Mouse (Mus musculus): ENCODE results near the gene Lars2. TPM values are rescaled to one million over a fixed set of nuclear protein-coding genes. Genes with fewer than 3 reads are reported as not detected.

Lars2 gene
- total RNA-seq, 2 experiments from 2014 or later: 16.2 to 2,599 TPM

DNA sequence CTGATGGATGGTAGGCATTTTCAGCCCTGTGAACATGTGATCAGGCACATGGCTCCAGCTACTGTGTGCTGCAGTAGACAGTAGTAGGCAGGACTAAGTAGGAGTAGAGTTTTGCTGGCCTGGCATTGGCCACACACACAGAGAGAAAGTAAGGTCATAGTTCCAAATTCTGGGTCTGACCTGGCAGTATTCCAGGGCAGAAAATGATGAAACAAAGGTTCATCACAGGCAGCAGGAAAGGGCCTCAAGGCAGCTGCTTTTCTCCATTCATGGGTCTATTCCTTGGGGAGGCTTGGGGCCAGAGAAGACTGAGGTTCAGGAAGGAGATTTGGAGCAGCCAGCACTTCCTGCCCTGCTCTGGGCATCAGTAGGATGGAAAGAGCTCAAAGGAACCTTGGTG lies 106.7 kb downstream of the Lars2 start:
- no peak for ATAC-seq (ENCODE audit: poor library complexity, severe bottlenecking)

DNA sequence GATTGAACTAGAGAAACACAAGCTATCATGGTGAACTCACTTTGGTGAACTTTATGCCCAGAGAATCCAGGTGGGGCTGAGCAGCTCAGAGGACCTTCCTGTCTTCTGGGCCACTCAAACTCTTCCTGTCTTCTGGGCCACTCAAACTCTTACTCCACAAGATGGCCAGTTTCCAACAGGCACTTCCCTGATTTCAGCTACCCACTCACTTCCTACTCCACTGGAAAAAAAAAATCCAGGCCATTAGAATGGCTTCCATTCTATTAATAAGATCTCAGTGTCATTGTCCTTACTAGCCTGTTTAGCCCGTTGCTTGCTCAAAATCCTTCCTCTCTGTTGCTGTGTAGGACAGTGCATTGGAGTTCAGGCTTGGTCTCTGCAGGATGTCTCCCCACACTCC lies 108.8 kb downstream of the Lars2 start:
- no peak for ATAC-seq (ENCODE audit: poor library complexity, severe bottlenecking)

- peak; percentile 34 for ATAC-seq (ENCODE audit: poor library complexity, severe bottlenecking)
Observed at GRCm38 (mm10) chr9:123478031-123478585, 111.4 kb downstream of the Lars2 start.

DNA sequence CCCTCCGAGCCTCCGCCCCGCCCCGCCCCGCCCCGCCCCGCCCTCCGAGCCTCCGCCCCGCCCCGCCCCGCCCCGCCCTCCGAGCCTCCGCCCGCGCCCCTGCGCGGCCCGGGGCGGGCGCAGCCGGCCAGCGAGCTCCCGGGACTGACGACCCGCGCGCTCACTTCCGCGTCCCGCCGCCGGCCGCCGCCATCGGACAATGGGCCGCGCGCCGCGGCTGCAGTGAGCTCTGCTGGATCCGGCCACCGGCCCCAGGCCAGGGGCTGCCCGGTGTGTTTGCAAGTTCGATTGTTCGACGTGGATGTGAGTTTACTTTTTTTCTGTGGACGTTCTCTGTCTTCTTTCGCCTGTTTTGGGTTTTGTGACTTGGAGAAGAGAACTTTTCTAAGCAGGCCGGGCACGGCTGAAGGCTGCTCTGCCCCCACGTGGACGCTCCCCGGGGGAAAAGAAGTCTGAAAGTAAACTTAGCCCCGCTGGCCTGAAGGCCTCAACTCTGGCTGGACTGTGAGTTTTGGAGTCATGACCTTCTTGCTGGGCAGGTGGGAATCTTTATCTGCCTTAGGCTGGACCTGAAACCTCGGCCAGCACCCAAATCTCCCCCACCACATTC lies 112.0 kb downstream of the Lars2 start, which contains the start of gene Limd1:
Limd1 (plus strand) TSS at position 121 of the 610 bp plus-strand sequence.
- peak; percentile 57 for ATAC-seq (ENCODE audit: poor library complexity, severe bottlenecking)

- ATAC-seq (ENCODE audit: poor library complexity, severe bottlenecking): 0 out of 2 replicates have a peak, but pooled peaks have one; percentile 1
Observed at GRCm38 (mm10) chr9:123479196-123479669, 112.5 kb downstream of the Lars2 start.

GRCm38 (mm10) chr9:123479876-123480252 lies 113.1 kb downstream of the Lars2 start:
- ATAC-seq (ENCODE audit: poor library complexity, severe bottlenecking): no peak

DNA sequence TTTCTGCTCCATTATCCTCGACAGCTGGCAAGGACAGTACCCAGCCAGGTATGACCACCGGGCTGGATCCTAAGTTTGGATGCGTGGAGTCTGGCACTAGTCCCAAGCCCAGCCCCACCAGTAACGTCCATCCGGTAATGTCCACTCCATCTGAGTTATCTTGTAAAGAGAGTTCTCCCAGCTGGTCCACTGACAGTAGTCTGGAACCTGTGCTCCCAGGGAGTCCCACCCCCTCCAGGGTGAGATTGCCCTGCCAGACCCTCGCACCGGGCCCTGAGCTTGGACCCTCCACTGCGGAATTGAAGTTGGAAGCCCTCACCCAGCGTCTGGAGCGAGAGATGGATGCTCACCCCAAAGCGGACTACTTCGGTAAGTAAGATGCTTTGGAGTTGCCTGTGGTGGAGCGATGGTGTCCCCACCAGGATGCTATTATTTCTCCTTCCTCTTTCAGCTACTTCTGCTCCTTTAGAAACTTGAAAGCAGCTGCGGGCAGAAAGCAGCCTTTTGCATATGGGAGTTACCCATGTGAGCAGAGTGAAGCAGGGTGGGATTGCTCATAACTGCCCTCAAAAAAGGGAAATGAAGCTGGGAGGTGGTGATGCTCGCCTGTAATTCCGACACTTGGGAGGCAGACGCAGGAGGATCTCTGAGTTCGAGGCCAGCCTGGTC lies 113.7 kb downstream of the Lars2 start:
- ATAC-seq (ENCODE audit: poor library complexity, severe bottlenecking): peak; percentile 72

DNA sequence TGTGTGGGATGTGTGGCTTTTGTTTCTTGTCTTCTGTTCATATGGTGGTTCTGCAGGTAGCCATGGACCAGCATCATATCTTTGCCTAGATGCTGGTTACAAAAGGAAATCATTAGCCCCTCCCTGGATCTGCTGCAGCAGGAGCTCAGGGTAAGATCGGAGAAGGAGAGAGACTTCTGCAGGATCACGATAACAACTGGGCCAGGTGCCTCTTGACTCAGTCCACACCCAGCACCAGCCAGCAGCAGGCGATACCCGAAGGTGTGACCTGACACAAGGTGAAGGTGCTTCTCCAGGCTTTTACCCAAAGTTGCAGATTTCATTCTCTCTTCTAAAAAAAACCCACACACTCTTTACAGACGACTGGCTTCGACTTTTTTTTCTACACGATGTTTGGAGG lies 114.4 kb downstream of the Lars2 start:
- no peak for ATAC-seq (ENCODE audit: poor library complexity, severe bottlenecking)

GRCm38 (mm10) chr9:123483598-123483997 lies 116.9 kb downstream of the Lars2 start:
- no peak for ATAC-seq (ENCODE audit: poor library complexity, severe bottlenecking)

DNA sequence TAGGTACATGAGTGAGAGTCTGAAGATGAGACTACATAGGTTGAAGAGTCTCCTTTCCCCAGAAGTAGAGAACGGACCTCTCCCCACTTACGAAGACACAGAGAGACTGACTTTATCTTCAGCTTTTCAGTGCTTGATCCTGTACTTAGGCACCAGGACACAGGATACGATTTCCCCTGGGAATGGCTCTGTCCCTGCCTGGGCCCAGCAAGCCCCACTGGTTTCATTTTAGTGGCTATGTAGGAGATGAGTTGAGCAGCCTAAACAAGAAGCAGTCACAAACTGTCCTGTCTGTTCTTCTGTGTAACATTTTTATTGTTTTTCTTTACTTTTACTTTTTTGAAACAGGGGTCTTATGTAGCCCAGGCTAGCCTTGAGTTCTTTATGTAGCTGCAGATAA lies 118.1 kb downstream of the Lars2 start:
- no peak for ATAC-seq (ENCODE audit: poor library complexity, severe bottlenecking)

DNA sequence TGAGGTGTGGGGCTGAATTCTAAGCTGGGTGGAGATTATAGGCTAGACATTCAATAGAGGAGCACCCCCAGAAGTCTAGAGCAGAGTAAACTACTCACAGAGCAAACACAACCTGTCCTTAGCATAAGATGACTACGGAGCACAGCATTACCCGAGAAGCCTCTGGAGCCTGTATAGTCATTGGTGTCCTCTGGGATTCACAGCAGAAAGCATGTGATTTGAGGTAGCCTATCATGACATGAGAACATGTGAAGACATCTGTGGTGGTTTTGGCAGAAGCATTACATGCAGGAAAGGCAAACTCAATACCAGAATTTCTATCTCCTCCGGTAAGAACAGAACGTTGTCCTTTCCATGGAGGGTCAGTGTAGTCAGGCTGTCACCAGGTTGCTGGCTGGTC lies 118.8 kb downstream of the Lars2 start:
- ATAC-seq (ENCODE audit: poor library complexity, severe bottlenecking): no peak

- ATAC-seq (ENCODE audit: poor library complexity, severe bottlenecking): peak; percentile 19; the same call in 1 of the 2 replicates
Observed at GRCm38 (mm10) chr9:123486635-123487034, 119.9 kb downstream of the Lars2 start.

- no peak for ATAC-seq (ENCODE audit: poor library complexity, severe bottlenecking)
Observed at GRCm38 (mm10) chr9:123489073-123489472, 122.3 kb downstream of the Lars2 start.

DNA sequence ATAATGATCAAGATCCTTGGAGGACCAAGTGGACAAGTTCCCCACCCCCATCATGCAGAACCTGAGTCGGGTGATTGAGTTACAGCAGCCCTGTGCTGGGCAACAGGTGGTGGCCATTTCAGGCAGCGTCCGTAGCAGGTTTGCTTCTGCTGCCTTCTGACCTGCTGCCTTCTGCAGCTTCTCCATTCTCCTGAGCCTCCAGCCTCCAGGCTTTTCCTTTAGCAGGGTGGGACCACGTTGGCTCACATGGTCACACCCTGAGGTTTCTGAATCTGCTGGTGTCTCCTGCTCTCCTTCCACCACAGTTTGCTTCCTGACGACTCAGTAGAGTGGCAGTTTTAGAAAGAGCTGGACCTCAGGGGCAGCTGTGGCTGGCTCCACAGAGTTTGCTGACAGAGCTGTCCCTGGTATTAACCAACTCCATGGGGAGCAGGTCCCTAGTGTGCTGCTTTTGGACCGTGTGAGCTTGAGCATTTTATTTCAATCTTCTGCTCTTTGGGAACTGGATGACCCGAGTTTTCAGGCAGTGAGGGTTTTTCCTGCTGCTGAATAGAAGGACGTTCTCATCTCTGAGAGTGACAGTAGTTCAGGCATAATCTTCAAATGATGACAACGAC lies 123.1 kb downstream of the Lars2 start:
- ATAC-seq (ENCODE audit: poor library complexity, severe bottlenecking): no peak

DNA sequence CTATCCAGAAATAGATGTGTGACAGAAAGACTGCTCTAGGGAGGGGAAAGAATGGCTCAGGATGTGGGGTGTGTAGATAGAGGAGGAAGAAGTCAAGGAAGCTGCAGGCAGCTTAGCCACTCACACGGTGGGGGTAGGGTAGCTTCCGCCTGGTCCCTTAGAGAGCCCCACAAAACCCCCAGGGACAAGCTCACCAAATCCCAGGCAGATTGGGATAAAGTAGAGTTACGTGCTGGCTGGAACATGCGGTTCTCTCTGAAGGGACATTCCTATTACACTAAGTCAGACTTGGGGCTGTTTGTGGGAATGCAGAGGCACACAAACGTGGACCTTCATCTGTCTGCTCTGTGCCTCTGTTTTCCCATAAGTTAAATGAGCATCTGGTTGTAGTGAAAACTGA lies 124.2 kb downstream of the Lars2 start:
- ATAC-seq (ENCODE audit: poor library complexity, severe bottlenecking): no peak

DNA sequence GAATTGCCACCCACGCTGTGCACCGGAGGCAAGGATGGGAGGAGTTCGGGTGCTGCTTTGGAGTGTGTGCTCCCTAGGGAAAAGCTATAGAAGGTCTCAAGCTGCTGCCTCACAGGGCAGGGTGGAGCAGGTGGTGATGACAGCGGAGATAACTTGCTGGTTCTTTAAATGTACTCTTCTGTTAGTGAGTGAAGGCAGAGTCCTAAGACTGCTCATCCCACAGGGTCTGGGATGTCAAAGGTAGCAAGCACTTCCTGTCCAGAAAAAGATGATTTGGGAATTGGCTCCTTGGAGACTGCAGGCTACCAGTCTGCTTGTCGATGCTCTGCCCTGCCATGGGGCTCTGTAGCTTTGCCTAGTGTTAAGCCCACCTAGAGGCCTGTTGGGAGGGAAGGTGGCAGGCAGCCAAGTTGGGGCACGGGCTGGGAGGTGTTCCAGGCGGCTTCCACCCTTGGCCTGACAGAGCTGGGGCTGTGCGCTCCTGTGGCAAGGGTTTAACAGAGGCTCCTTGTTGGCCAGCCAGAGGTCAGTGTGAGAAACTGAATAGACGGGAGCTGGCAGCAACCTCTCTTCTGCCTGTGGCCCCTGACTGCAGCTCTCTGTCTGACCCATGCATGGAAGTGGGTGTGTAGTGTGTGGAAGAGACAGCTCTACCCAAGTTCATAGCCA lies 125.3 kb downstream of the Lars2 start:
- ATAC-seq (ENCODE audit: poor library complexity, severe bottlenecking): no peak

- ATAC-seq (ENCODE audit: poor library complexity, severe bottlenecking): no peak
Observed at GRCm38 (mm10) chr9:123496665-123497064, 129.9 kb downstream of the Lars2 start.

DNA sequence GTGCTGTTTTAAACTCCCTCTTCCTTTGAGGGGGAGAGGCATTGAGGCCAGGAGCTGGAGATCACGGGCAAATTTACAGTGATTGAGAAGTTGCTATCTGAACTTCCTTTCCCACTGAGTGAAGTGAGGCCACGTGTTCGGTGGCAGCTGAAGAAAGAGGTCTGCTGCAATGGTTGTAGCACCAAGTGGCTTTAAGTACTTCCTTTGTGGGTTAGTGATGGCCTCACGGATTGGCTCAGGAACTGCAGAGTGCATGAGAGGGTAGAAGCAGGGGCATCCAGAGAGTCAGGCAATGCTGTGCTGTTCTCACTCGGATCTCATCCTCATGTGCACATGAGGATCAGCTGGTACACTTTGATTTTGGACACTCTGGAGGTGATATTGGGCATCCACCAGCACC lies 131.2 kb downstream of the Lars2 start:
- peak; percentile 99 for ATAC-seq (ENCODE audit: poor library complexity, severe bottlenecking)

GRCm38 (mm10) chr9:123500480-123500879 lies 133.8 kb downstream of the Lars2 start:
- no peak for ATAC-seq (ENCODE audit: poor library complexity, severe bottlenecking)

DNA sequence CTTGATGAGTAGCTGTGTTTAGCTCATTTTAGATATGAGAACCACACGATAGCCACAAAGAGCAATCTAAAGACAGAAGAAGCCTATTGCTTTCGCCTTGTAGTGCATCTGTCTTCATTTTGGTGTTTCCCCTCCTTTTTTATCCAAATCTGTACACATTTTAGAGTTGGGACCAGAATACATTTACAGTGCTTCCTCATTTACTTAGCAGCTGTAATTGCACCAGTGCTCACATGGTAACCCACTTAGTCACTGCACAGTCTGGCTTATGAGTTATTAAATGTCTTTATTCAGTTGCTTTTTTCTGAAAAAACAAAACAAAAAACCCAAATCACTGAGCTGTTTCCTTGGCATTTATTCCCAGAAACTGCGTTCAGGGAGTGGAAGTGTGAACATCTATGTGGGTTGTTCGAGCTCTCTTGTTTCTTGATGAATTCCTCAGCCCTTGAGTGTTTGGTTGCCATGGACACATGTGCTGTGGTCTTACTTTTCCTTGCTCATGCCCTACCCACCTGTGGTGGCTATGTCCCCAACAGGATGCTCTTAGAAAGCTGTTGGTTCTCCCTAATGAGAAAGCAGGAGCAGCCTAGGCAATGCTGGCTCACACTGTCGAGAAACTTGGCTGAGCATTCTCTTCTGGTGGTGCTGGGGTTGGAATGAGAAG lies 136.6 kb downstream of the Lars2 start:
- no peak for ATAC-seq (ENCODE audit: poor library complexity, severe bottlenecking)

GRCm38 (mm10) chr9:123504325-123504724 lies 137.6 kb downstream of the Lars2 start:
- peak; percentile 90 for ATAC-seq (ENCODE audit: poor library complexity, severe bottlenecking)

Measured in megakaryocyte, adult 5-6 weeks (primary cell).